21 mouse cellular contexts compared by ENCODE assay signal in genomic region chr2:110481327-110481726, GRCm38 (mm10).
DNase-seq lines count a peak whose midpoint lies in the region; ATAC-seq and TF ChIP-seq lines count a peak whose summit lies in the region.
"Had no signal": no experiment of that assay in that cellular context is flagged by ENCODE, and none has a peak within 500 bp of the region (broad histone marks: within the 10 kb centered on the region; RNA-seq: fewer than 3 reads in every experiment).

No protein-coding gene starts in this region.

- H3K27ac ChIP-seq in embryonic facial prominence, embryonic 14.5 days (replicated peaks; ENCODE audit: low read depth, low read length): no peak overlapping the region
- H3K27ac ChIP-seq in embryonic facial prominence, embryonic 10.5 days (replicated peaks): no peak overlapping the region
- H3K27ac ChIP-seq in lung, postnatal 0 days (ENCODE audit: low read length): no peak overlapping the region

- no peaks in the 10 kb centered on the region for H3K9me3 ChIP-seq in embryonic facial prominence, embryonic 14.5 days (ENCODE audit: control insufficient read depth, low read length)
- H3K9me3 ChIP-seq in embryonic facial prominence, embryonic 10.5 days: no peaks in the 10 kb centered on the region
- H3K9me3 ChIP-seq in lung, postnatal 0 days (ENCODE audit: low read length): no peaks in the 10 kb centered on the region
- H3K9me3 ChIP-seq: G1E had no signal

- H3K9ac ChIP-seq in embryonic facial prominence, embryonic 14.5 days (ENCODE audit: low read depth, low read length): no peak overlapping the region
- no peak overlapping the region for H3K9ac ChIP-seq in lung, postnatal 0 days (replicated peaks; ENCODE audit: low read depth)

- H3K27me3 ChIP-seq in embryonic facial prominence, embryonic 14.5 days (replicated peaks; ENCODE audit: control insufficient read depth, insufficient read depth, low read length): no peaks in the 10 kb centered on the region
- no peaks in the 10 kb centered on the region for H3K27me3 ChIP-seq in embryonic facial prominence, embryonic 10.5 days (replicated peaks; ENCODE audit: low read depth, poor library complexity, severe bottlenecking)
- H3K27me3 ChIP-seq in lung, postnatal 0 days (replicated peaks; ENCODE audit: insufficient read depth, low read length): no peaks in the 10 kb centered on the region
- H3K27me3 ChIP-seq: CH12.LX, Patski had no signal

- no peak overlapping the region for H3K4me3 ChIP-seq in embryonic facial prominence, embryonic 14.5 days (ENCODE audit: low read depth, low read length)
- no peak overlapping the region for H3K4me3 ChIP-seq in embryonic facial prominence, embryonic 10.5 days
- no peak overlapping the region for H3K4me3 ChIP-seq in lung, postnatal 0 days (ENCODE audit: low read depth, low read length)

- ATAC-seq in embryonic facial prominence, embryonic 14.5 days (ENCODE audit: low read depth): no peak
- peak; percentile 25; the same call in 1 of the 2 replicates for ATAC-seq in lung, postnatal 0 days
- ATAC-seq: activated CD4-positive, CD25-positive, alpha-beta regulatory T cell, adult 4 months; CD4-positive, CD25-positive, alpha-beta regulatory T cell, adult 4 months; Patski had no signal

- peak; percentile 31 for DNase-seq in embryonic facial prominence, embryonic 14.5 days (ENCODE audit: low spot score)
- no peak for DNase-seq in embryonic facial prominence, embryonic 10.5 days (ENCODE audit: low spot score)
- DNase-seq in lung, postnatal 0 days (ENCODE audit: low spot score): peak; percentile 61
- DNase-seq in lung, adult 18-20 months: no peak
- DNase-seq in lung, postnatal 36 days: peak; percentile 13
- no peak for DNase-seq in lung, postnatal 14 days
- DNase-seq: adrenal gland, adult 2 months; adrenal gland, adult 8-10 months; adrenal gland, postnatal 10 days; adrenal gland, postnatal 14 days; adrenal gland, postnatal 25 days; adrenal gland, postnatal 36 days; B cell, adult 2 months; cerebellum, adult 11 months; cerebellum, adult 11-12 months; cerebellum, adult 18-20 months had no signal

- TF ChIP-seq EP300 in lung, postnatal 0 days (IDR thresholded peaks at IDR 0.05): peak; percentile 64

- no peak for TF ChIP-seq CTCF in lung, postnatal 0 days (IDR thresholded peaks at IDR 0.05)

- H3K4me1 ChIP-seq in embryonic facial prominence, embryonic 14.5 days (ENCODE audit: control insufficient read depth, insufficient read depth, low read length): no peaks in the 10 kb centered on the region
- peaks cover 5% of the 10 kb centered on the region for H3K4me1 ChIP-seq in embryonic facial prominence, embryonic 10.5 days
- no peaks in the 10 kb centered on the region for H3K4me1 ChIP-seq in lung, postnatal 0 days (ENCODE audit: insufficient read depth, low read depth, low read length)

- no peak overlapping the region for H3K4me2 ChIP-seq in embryonic facial prominence, embryonic 14.5 days (ENCODE audit: low read depth, low read length)
- H3K4me2 ChIP-seq in lung, postnatal 0 days (replicated peaks; ENCODE audit: low read depth, low read length): no peak overlapping the region

- no peaks in the 10 kb centered on the region for H3K36me3 ChIP-seq in embryonic facial prominence, embryonic 14.5 days (ENCODE audit: control insufficient read depth, insufficient read depth, low read length)
- H3K36me3 ChIP-seq in embryonic facial prominence, embryonic 10.5 days (replicated peaks): no peaks in the 10 kb centered on the region
- H3K36me3 ChIP-seq in lung, postnatal 0 days (ENCODE audit: insufficient read depth, low read length): no peaks in the 10 kb centered on the region
- H3K36me3 ChIP-seq: G1E had no signal

- 71% methylated on average over 2 of the region's 2 CpGs for WGBS in embryonic facial prominence, embryonic 14.5 days
- WGBS in embryonic facial prominence, embryonic 10.5 days: 87% methylated on average over 2 of the region's 2 CpGs
- WGBS in lung, postnatal 0 days: 72% methylated on average over 2 of the region's 2 CpGs

Comparison
In these comparisons a context has a peak if more than half of its experiments do, and no peak if none do; other contexts are left out.
1. DNase-seq: peak in embryonic facial prominence, embryonic 14.5 days (single experiment), lung, postnatal 0 days (single experiment) and lung, postnatal 36 days (single experiment); none in embryonic facial prominence, embryonic 10.5 days (single experiment), lung, adult 18-20 months (0 of 2) and lung, postnatal 14 days (single experiment).